21 mouse cellular contexts compared by ENCODE assay signal in genomic region chr19:55694651-55695050, GRCm38 (mm10). TPM values are rescaled to one million over a fixed set of nuclear protein-coding genes. Genes with fewer than 3 reads are reported as not detected.
DNase-seq lines count a peak whose midpoint lies in the region; ATAC-seq and TF ChIP-seq lines count a peak whose summit lies in the region.
"Had no signal": no experiment of that assay in that cellular context is flagged by ENCODE, and none has a peak within 500 bp of the region (broad histone marks: within the 10 kb centered on the region; RNA-seq: fewer than 3 reads in every experiment).

No protein-coding gene starts in this region.

- H3K36me3 ChIP-seq in hindbrain, embryonic 13.5 days: no peaks in the 10 kb centered on the region
- H3K36me3 ChIP-seq in hindbrain, postnatal 0 days (ENCODE audit: insufficient read depth, low read length): no peaks in the 10 kb centered on the region
- H3K36me3 ChIP-seq in E14TG2a.4 (ENCODE audit: insufficient read depth, low read length): no peaks in the 10 kb centered on the region
- H3K36me3 ChIP-seq in forebrain, embryonic 11.5 days (ENCODE audit: control insufficient read depth, insufficient read depth, low read length): no peaks in the 10 kb centered on the region
- no peaks in the 10 kb centered on the region for H3K36me3 ChIP-seq in forebrain, postnatal 0 days (ENCODE audit: insufficient read depth)
- H3K36me3 ChIP-seq: embryonic facial prominence, embryonic 15.5 days; hindbrain, embryonic 10.5 days; liver, embryonic 13.5 days had no signal

- no peak overlapping the region for H3K4me3 ChIP-seq in hindbrain, embryonic 13.5 days
- H3K4me3 ChIP-seq in hindbrain, postnatal 0 days (ENCODE audit: low read length): no peak overlapping the region
- peak overlapping the region; percentile 56 for H3K4me3 ChIP-seq in E14TG2a.4 (replicated peaks; ENCODE audit: low read length)
- H3K4me3 ChIP-seq in forebrain, embryonic 11.5 days (ENCODE audit: low read depth, low read length): no peak overlapping the region
- no peak overlapping the region for H3K4me3 ChIP-seq in forebrain, postnatal 0 days (ENCODE audit: low read depth, low read length)
- H3K4me3 ChIP-seq: embryonic facial prominence, embryonic 15.5 days; hindbrain, embryonic 10.5 days; liver, embryonic 13.5 days had no signal

- no peaks in the 10 kb centered on the region for H3K9me3 ChIP-seq in hindbrain, embryonic 13.5 days
- H3K9me3 ChIP-seq in hindbrain, postnatal 0 days (ENCODE audit: low read length): no peaks in the 10 kb centered on the region
- H3K9me3 ChIP-seq in E14TG2a.4 (ENCODE audit: low read length): no peaks in the 10 kb centered on the region
- no peaks in the 10 kb centered on the region for H3K9me3 ChIP-seq in forebrain, embryonic 11.5 days (ENCODE audit: control insufficient read depth, low read length)
- H3K9me3 ChIP-seq in forebrain, postnatal 0 days (ENCODE audit: low read length): no peaks in the 10 kb centered on the region
- H3K9me3 ChIP-seq: embryonic facial prominence, embryonic 15.5 days; hindbrain, embryonic 10.5 days; liver, embryonic 13.5 days had no signal

- WGBS in hindbrain, embryonic 13.5 days: 24% methylated on average over 13 of the region's 13 CpGs
- WGBS in hindbrain, postnatal 0 days: 35% methylated on average over 13 of the region's 13 CpGs
- WGBS in forebrain, embryonic 11.5 days: 14% methylated on average over 13 of the region's 13 CpGs
- 16% methylated on average over 13 of the region's 13 CpGs for WGBS in forebrain, postnatal 0 days

- 0 out of 2 replicates have a peak overlapping the region, but pooled peaks have one; percentile 10 for H3K4me2 ChIP-seq in hindbrain, embryonic 13.5 days
- no peak overlapping the region for H3K4me2 ChIP-seq in hindbrain, postnatal 0 days (ENCODE audit: low read depth, low read length)
- H3K4me2 ChIP-seq in forebrain, embryonic 11.5 days (ENCODE audit: low read depth, low read length, severe bottlenecking): 0 out of 2 replicates have a peak overlapping the region, but pooled peaks have one; percentile 0
- peak overlapping the region; percentile 8; the same call in 1 of the 2 replicates for H3K4me2 ChIP-seq in forebrain, postnatal 0 days (ENCODE audit: low read depth)
- H3K4me2 ChIP-seq: embryonic facial prominence, embryonic 15.5 days; liver, embryonic 13.5 days had no signal

- H3K9ac ChIP-seq in hindbrain, embryonic 13.5 days: no peak overlapping the region
- H3K9ac ChIP-seq in hindbrain, postnatal 0 days (replicated peaks; ENCODE audit: low read length): no peak overlapping the region
- H3K9ac ChIP-seq in forebrain, embryonic 11.5 days (ENCODE audit: low read length): no peak overlapping the region
- no peak overlapping the region for H3K9ac ChIP-seq in forebrain, postnatal 0 days
- H3K9ac ChIP-seq: embryonic facial prominence, embryonic 15.5 days; liver, embryonic 13.5 days had no signal

- peaks cover 5% of the 10 kb centered on the region for H3K4me1 ChIP-seq in hindbrain, embryonic 13.5 days (replicated peaks)
- 0 out of 2 replicates have a peak, but pooled peaks cover 5% of the 10 kb centered on the region for H3K4me1 ChIP-seq in hindbrain, postnatal 0 days (ENCODE audit: insufficient read depth, low read length)
- peaks cover 20% of the 10 kb centered on the region for H3K4me1 ChIP-seq in E14TG2a.4 (replicated peaks; ENCODE audit: low read depth, low read length)
- peaks cover 4% of the 10 kb centered on the region; the same call in 1 of the 2 replicates for H3K4me1 ChIP-seq in forebrain, embryonic 11.5 days (replicated peaks; ENCODE audit: control insufficient read depth, insufficient read depth, low read length)
- peaks cover 6% of the 10 kb centered on the region; the same call in 1 of the 2 replicates for H3K4me1 ChIP-seq in forebrain, postnatal 0 days (ENCODE audit: insufficient read depth)
- H3K4me1 ChIP-seq: liver, embryonic 13.5 days had no signal

- H3K27ac ChIP-seq in hindbrain, embryonic 13.5 days: no peak overlapping the region
- H3K27ac ChIP-seq in hindbrain, postnatal 0 days: no peak overlapping the region
- no peak overlapping the region for H3K27ac ChIP-seq in forebrain, embryonic 11.5 days (ENCODE audit: low read depth, low read length)
- H3K27ac ChIP-seq in forebrain, postnatal 0 days (ENCODE audit: low read depth, low read length): no peak overlapping the region
- H3K27ac ChIP-seq: embryonic facial prominence, embryonic 15.5 days; hindbrain, embryonic 10.5 days; liver, embryonic 13.5 days had no signal

- peaks cover 33% of the 10 kb centered on the region for H3K27me3 ChIP-seq in hindbrain, embryonic 13.5 days
- H3K27me3 ChIP-seq in hindbrain, postnatal 0 days (ENCODE audit: insufficient read depth, low read length): no peaks in the 10 kb centered on the region
- peaks cover 55% of the 10 kb centered on the region for H3K27me3 ChIP-seq in E14TG2a.4 (ENCODE audit: insufficient read depth, low read length)
- peaks cover 9% of the 10 kb centered on the region; the same call in 1 of the 2 replicates for H3K27me3 ChIP-seq in forebrain, embryonic 11.5 days (ENCODE audit: control insufficient read depth, insufficient read depth, low read length)
- no peaks in the 10 kb centered on the region for H3K27me3 ChIP-seq in forebrain, postnatal 0 days (ENCODE audit: insufficient read depth, low read length)
- H3K27me3 ChIP-seq: embryonic facial prominence, embryonic 15.5 days had no signal

- TF ChIP-seq CTCF in hindbrain, postnatal 0 days (IDR thresholded peaks at IDR 0.05; ENCODE audit: low read depth): no peak
- TF ChIP-seq CTCF in E14TG2a.4 (conservative IDR thresholded peaks at IDR 0.05; ENCODE audit: low read length): no peak
- TF ChIP-seq CTCF in forebrain, postnatal 0 days (IDR thresholded peaks at IDR 0.05; ENCODE audit: low read depth): no peak

- ATAC-seq in hindbrain, embryonic 13.5 days (ENCODE audit: low FRiP score): no peak
- no peak for ATAC-seq in hindbrain, postnatal 0 days
- ATAC-seq in forebrain, embryonic 11.5 days (replicated peaks; ENCODE audit: low FRiP score): no peak
- ATAC-seq in forebrain, postnatal 0 days: no peak

- no peak for DNase-seq in hindbrain, postnatal 0 days (ENCODE audit: low spot score)
- no peak for DNase-seq in forebrain, embryonic 11.5 days (ENCODE audit: low spot score)
- no peak for DNase-seq in forebrain, postnatal 0 days
- no peak for DNase-seq in urinary bladder, adult 18-20 months (ENCODE audit: low spot score in 2 of 2)
- DNase-seq in thymus, adult 18-20 months: no peak
- no peak for DNase-seq in adrenal gland, adult 2 months
- DNase-seq: adrenal gland, adult 8-10 months; cerebellum, adult 18-20 months; cerebellum, postnatal 36 days; embryo, embryonic 11 days; kidney, adult 11 months; kidney, postnatal 4 days; liver, embryonic 13.5 days; lung, adult 2 months; lung, postnatal 14 days; thymus, postnatal 25 days had no signal

RNA-seq across cellular contexts. Expression of gene Tcf7l2, which starts 47.0 kb away (rescaled TPM):
- polyA plus RNA-seq in hindbrain, embryonic 13.5 days (2015; fragmentation: Nextera tagmentation; extraction: Ambion mirVana): 29.6 and 36.3 TPM in 2 replicates
- 3.9 and 4.0 TPM in 2 replicates for total RNA-seq in hindbrain, postnatal 0 days (2014; rRNA removed)
- polyA plus RNA-seq in hindbrain, postnatal 0 days (2015; fragmentation: Nextera tagmentation; extraction: Ambion mirVana): 37.3 and 71.6 TPM in 2 replicates
- polyA plus RNA-seq in forebrain, embryonic 11.5 days (2014; fragmentation: Nextera tagmentation; extraction: Ambion mirVana): 146 and 150 TPM in 2 replicates
- 10.8 and 17.7 TPM in 2 replicates for total RNA-seq in forebrain, postnatal 0 days (2014; rRNA removed)
- polyA plus RNA-seq in forebrain, postnatal 0 days (2015; fragmentation: Nextera tagmentation; extraction: Ambion mirVana): 113 and 282 TPM in 2 replicates
- total RNA-seq in adrenal gland, adult 2 months (2021): 10 to 100 TPM; 22.6 to 24.2 TPM
- 18.2 and 19.0 TPM in 2 replicates for polyA plus RNA-seq in adrenal gland, adult 2 months (2012; rRNA removed)
- total RNA-seq: CH12.LX had no signal
